Mouse (Mus musculus): ENCODE results near the gene Atf7. TPM values are rescaled to one million over a fixed set of nuclear protein-coding genes. Genes with fewer than 3 reads are reported as not detected.
"Not testable (repeated sequence)": the region's sequence is repeated elsewhere in the genome, so short reads cannot be mapped to it uniquely, and the experiment has no call there.

The Atf7 gene
- total RNA-seq (2021) = 10 to 100 TPM; 85.3 to 97.2 TPM
- long read RNA-seq, experiment 1, transcript Atf7-209 (12 exons, 2,523 nt) = major isoform, 5 of 14 reads
- long read RNA-seq, experiment 1, partial matches to known transcripts = 2 of 14 reads
- long read RNA-seq, experiment 1, other reads (novel, unspliced or antisense) = 4 of 14 reads
- long read RNA-seq, experiment 2, full-length matches to known transcripts = 5 of 5 reads
- long read RNA-seq, experiment 2, partial matches to known transcripts = 0 of 5 reads
- long read RNA-seq, experiment 2, other reads (novel, unspliced or antisense) = 0 of 5 reads

- DNase-seq (ENCODE audit: low spot score in 2 of 2) = peak; percentile 100
Measured at GRCm38 (mm10) chr15:102624970-102625686, at the start of gene Atf7, which contains the start of gene Gm28047. Atf7 (minus strand) TSS chr15:102625464. Gm28047 (minus strand) TSS chr15:102625067.

GRCm38 (mm10) chr15:102673548-102673947 is 48.3 kb upstream of the Atf7 start:
- DNase-seq (ENCODE audit: low spot score in 2 of 2) = peak in 1 of 2 experiments; percentile 34

- peak; percentile 31 to 51 for DNase-seq (ENCODE audit: low spot score in 2 of 2)
Measured at GRCm38 (mm10) chr15:102672215-102673071, 47.2 kb upstream of the Atf7 start, which contains the start of gene Atp5g2. Atp5g2 (minus strand) TSS chr15:102672352.

DNA sequence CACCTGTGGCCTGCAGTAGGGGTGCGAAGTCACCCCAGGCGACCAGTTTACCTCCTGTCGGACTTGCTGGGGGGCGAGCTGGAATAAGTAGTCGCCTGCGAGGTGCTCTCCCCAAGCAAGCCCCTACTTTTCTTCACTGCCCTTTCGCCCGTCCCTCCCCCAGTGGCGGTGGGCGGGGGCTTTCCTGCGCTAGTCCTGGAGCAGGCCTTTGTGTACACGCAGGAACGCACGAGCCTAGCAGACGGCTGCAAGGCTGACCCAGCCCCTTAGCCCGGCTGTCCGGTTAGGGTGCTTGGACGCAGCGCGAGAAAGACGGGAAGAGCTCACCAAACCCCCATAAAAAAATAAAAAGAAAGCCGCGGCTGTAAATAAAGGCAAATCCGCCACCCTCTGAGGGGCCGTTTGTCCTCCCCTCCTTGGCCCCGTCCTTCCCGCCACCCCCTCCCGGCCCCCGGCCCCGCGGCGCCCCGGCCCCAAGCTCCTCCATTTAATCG is 46.5 kb upstream of the Atf7 start:
- DNase-seq (ENCODE audit: low spot score in 2 of 2) = peak; percentile 87 to 90

DNA sequence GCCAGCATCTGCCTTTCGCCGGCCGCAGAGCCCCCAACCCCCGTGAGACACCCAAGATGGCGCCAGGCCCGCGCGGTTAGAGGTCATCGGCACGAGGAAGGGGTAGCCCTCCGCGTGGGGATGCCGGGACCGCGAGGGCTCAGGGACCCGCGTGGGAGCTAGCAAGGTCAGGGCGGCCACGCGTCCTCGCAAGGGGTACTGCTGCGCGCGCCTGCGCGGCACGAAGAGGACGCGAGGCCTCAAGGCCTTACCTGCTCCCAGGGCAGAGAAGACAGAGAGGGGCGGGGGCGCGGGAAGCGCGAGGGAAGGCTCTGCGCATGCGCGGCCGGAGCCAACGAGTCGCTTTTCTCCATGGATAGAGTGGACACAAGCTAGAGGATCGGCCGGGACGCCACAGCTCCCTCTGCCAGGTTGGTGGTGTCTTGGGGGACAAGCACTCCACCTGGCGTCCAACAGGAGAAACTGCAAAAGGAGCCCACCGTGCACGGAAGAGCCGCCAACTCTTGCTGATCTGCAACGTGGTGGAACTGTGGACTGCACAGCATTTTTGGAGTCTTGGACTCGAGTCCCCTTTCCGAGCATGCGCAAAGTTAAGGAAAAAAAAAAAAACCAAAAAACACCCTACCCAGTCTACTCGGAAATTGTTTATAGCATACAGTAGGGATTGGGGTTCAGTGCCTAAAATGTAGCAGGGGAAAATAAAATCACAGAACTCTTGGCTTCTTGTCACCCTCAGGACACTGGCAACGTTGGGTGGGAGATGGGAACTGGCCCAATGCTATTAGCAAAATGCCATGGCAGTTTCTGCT is 45.7 kb upstream of the Atf7 start:
- peak; percentile 97 to 98 for DNase-seq (ENCODE audit: low spot score in 2 of 2)

DNA sequence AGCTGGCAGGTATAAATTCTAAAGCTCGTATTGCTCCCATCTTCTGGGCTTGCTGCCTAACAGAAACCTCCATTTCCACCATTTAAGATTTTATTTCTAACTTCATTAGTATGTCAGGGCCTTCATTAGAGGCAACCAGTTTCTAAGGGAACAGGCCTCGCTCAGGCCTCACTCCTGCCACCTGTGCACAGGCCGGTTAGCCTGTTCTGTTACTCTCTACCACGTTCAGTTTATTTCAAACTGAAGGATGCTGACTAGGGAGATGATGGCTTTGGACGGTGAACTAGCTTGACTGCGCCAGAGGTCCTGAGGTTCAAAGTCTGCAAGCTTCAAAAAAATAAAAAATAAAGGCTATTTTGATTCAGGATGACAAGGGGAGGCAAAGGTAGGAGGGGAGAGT is 45.0 kb upstream of the Atf7 start:
- no peak for DNase-seq (ENCODE audit: low spot score in 2 of 2)

- no peak for DNase-seq (ENCODE audit: low spot score in 2 of 2)
Measured at GRCm38 (mm10) chr15:102669571-102669970, 44.3 kb upstream of the Atf7 start.

DNA sequence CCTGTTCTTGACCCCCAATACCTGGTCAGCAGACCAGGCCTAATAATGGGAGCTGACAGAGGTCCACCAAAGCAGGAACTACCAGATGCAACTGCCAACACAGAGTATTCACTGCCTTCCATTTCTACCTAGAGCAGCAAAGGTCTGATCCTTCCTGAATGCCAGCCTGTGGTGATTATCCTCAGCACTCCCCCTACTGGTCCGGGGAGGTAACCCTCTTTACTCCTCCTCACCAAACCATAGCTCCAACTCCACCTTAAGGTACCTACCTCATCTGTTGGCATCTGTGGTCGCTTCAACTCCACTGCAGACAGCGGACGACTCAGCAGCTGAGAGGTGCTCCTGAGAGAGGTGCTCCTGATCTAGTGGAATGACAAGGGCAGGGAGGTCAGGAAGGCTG is 40.2 kb upstream of the Atf7 start:
- peak in 1 of 2 experiments; percentile 51 for DNase-seq (ENCODE audit: low spot score in 2 of 2)

DNA sequence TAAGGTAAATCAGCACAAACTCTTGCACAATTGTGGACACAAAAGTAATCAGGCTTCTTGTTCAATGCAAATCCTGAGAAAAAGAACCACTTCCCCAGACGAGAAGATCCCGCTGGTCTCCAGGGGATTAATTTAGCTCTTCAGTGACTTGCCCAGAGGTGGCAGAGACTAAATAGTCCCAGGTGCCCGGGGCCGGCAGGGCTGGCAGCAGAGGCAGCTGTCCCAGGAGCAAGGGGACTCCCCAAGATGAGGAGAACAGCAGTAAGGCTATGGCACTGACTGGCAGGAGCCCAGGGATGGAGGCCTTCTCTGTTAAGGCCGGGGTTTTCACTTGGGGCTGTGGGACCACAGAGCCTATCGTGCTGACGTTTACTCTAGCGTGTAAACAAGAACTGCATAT is 38.6 kb upstream of the Atf7 start:
- DNase-seq (ENCODE audit: low spot score in 2 of 2) = no peak

GRCm38 (mm10) chr15:102662601-102663000 is 37.3 kb upstream of the Atf7 start:
- DNase-seq (ENCODE audit: low spot score in 2 of 2) = not testable (repeated sequence)

- DNase-seq (ENCODE audit: low spot score in 2 of 2) = no peak
Measured at GRCm38 (mm10) chr15:102657926-102658381, 32.7 kb upstream of the Atf7 start.

GRCm38 (mm10) chr15:102656658-102657057 is 31.4 kb upstream of the Atf7 start:
- DNase-seq (ENCODE audit: low spot score in 2 of 2) = peak in 1 of 2 experiments; percentile 33

GRCm38 (mm10) chr15:102651928-102652660 is 26.8 kb upstream of the Atf7 start:
- DNase-seq (ENCODE audit: low spot score in 2 of 2) = not testable (repeated sequence)

GRCm38 (mm10) chr15:102651107-102651506 is 25.8 kb upstream of the Atf7 start:
- no peak for DNase-seq (ENCODE audit: low spot score in 2 of 2)

GRCm38 (mm10) chr15:102635817-102636216 is 10.6 kb upstream of the Atf7 start:
- DNase-seq (ENCODE audit: low spot score in 2 of 2) = no peak

DNA sequence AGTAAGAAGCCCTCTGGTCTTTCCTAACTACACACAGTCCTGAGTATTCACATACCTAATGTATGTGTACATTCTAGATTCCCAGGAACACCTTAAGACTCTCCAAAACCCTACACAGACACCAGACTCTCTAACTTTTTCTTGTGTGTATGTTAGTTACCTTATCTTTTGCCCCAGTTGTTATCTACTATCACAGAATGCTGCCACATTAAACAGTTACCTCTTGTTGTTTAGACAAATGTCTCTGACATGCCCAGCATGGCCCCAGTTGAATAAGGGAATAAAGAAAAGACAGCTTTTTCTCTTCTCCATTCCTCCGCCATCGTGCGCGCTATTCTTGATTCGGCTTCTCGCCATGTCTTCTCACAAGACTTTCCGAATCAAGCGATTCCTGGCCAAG is 9.4 kb upstream of the Atf7 start:
- DNase-seq (ENCODE audit: low spot score in 2 of 2) = no peak

GRCm38 (mm10) chr15:102625687-102626055 is 407 bp upstream of the Atf7 start:
- DNase-seq (ENCODE audit: low spot score in 2 of 2) = peak in 1 of 2 experiments; percentile 33

DNA sequence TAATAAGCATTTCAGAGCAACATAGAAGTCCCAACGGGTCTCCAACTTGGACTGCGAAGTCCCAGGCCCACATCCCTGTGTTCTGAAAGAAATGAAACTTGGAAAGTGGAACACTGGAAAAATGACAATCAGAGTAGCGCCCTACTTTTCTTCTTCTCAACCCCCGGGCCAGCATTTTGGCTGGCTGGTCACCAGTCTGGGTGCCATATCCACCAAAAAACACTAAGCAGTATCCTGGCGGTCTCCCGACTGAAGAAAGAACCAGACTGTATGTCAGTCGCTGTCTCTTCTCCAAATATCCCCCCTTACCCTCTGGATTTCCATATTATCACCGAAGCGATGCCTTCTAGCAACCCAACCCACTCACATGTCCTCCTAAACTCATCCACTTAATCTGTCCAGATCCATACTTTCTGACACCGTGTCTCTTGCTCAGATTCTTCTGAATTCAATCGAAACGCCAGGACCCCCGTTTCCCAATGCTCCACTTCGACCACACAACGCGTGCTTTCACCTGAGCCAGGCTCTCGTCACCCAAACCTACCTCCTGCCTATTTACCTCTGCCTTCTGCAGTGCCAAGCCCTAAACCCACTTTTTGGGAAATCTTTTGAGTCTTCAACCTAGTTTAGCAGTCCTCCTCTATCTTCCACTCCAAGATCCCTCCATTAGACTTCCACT is 834 bp downstream of the Atf7 start:
- peak in 1 of 2 experiments; percentile 20 for DNase-seq (ENCODE audit: low spot score in 2 of 2)

DNA sequence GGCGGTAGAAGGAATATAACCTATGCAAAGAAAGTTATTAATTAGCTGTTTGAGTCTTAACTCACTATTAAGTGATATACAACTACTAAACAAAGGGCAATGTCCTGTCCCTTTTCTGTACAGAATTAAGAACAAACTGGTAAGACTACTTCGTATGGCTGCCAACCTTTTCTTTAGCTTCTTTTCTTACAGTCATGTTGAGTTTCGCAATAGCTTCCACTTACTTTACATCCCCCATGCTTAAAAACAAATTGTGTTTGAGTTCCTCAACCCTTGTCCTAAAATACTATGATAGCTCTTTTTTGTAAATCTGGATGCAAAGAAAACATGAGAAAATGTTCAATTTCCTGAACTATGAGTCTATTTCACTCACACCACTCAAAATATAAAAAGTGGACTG is 2.1 kb downstream of the Atf7 start:
- no peak for DNase-seq (ENCODE audit: low spot score in 2 of 2)
